Mouse (Mus musculus) brain, embryonic 14.5 days (tissue): ENCODE results near the gene Ext2.

Source experiments
- CTCF ChIP-seq: fragments of 200-500 bp; IDR thresholded peaks from 2 replicates; pipeline ENCODE4 v1.5.1; 2012; ENCODE audit warnings: inconsistent platforms, mild to moderate bottlenecking, moderate library complexity, borderline replicate concordance; ENCODE audit not compliant: insufficient read depth, insufficient read length; ENCODE audit errors: extremely low read depth
- POLR2A ChIP-seq: fragments of 200-500 bp; IDR thresholded peaks from 2 replicates; pipeline ENCODE4 v1.6.1; 2012; ENCODE audit warnings: mild to moderate bottlenecking, inconsistent platforms, borderline replicate concordance; ENCODE audit not compliant: poor library complexity, insufficient read depth, insufficient read length, severe bottlenecking; ENCODE audit errors: extremely low read depth

GRCm38 (mm10) chr2:93840109-93840508 lies 17.7 kb upstream of the Ext2 start:
- TF ChIP-seq CTCF (no peak), POLR2A (no peak)
